Mouse (Mus musculus): Measurements from ENCODE around the gene Ppp6r1.

DNA sequence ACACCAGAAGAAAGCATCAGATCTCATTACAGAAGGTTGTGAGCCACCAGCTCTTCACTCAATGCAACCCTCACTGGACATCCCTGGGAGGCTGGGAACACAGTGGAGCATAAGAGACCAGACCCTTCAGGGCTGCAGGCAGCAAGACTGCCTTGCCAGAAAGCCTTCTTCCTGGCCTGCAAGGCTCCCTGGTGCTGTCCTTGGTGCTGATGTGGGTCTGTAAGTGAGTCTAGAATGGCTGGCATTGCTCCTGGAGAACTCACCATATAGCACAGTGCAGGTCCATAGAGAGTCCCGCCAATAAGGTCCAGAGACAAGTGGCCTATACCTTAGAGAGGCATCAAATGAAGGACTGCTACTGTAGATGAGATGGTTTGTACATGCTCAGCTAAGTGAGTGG is 38.8 kb downstream of the Ppp6r1 start:
- TF ChIP-seq GATA1 (IDR thresholded peaks at IDR 0.05; ENCODE audit: low read length), result no peak
- no peak for TF ChIP-seq TAL1 (IDR thresholded peaks at IDR 0.05; ENCODE audit: low read length)
